Mouse (Mus musculus) hematopoietic stem cell, adult 5-6 weeks (primary cell): ENCODE data around the gene Fry. TPM values are rescaled to one million over a fixed set of nuclear protein-coding genes. Genes with fewer than 3 reads are reported as not detected.

ENCODE experiments used
- ATAC-seq, 2 experiments: fragments of 125-278 bp in 1 of 2; replicated peaks in 1 of 2; 2 replicates each; pipeline ENCODE4 v1.8.0; 2016 to 2017; ENCODE audit warnings: inconsistent platforms in 2 of 2, mild to moderate bottlenecking in 2 of 2, moderate number of reproducible peaks in 2 of 2, low read depth in 1 of 2, moderate TSS enrichment in 1 of 2; ENCODE audit not compliant: low FRiP score in 2 of 2, poor library complexity in 2 of 2, severe bottlenecking in 2 of 2, insufficient read depth in 1 of 2, low TSS enrichment in 1 of 2
- total RNA-seq: library from RNA; stranded (forward); fragments of 172-1452, 232-1000 nt; gene quantifications from 2 replicates; pipeline ENCODE4 v1.2.3, GENCODE M21; 2017

Fry gene
- total RNA-seq, 1 experiment from 2014 or later: 28.2 TPM

- ATAC-seq: peak; percentile 9 to 43; a peak in 2 of 4 replicates
Observed at GRCm38 (mm10) chr5:150156063-150156786, 37.8 kb downstream of the Fry start.

- ATAC-seq: peak; percentile 77 to 85
Observed at GRCm38 (mm10) chr5:150157682-150158081, 39.2 kb downstream of the Fry start.

- no peak for ATAC-seq
Observed at GRCm38 (mm10) chr5:150159151-150159550, 40.7 kb downstream of the Fry start.

- no peak; a peak in 1 of 4 replicates for ATAC-seq
Observed at GRCm38 (mm10) chr5:150161193-150161592, 42.7 kb downstream of the Fry start.

- no peak for ATAC-seq
Observed at GRCm38 (mm10) chr5:150161898-150162297, 43.5 kb downstream of the Fry start.

GRCm38 (mm10) chr5:150164671-150165070 lies 46.2 kb downstream of the Fry start:
- ATAC-seq: no peak

GRCm38 (mm10) chr5:150166811-150167210 lies 48.4 kb downstream of the Fry start:
- ATAC-seq: no peak

- no peak for ATAC-seq
Observed at GRCm38 (mm10) chr5:150167287-150167686, 48.8 kb downstream of the Fry start.

GRCm38 (mm10) chr5:150168712-150169111 lies 50.3 kb downstream of the Fry start:
- peak; percentile 87 to 94 for ATAC-seq

- no peak for ATAC-seq
Observed at GRCm38 (mm10) chr5:150171562-150171961, 53.1 kb downstream of the Fry start.

- ATAC-seq: no peak; a peak in 1 of 4 replicates
Observed at GRCm38 (mm10) chr5:150173869-150174268, 55.4 kb downstream of the Fry start.

GRCm38 (mm10) chr5:150174950-150175349 lies 56.5 kb downstream of the Fry start:
- no peak for ATAC-seq

GRCm38 (mm10) chr5:150176251-150177015 lies 58.0 kb downstream of the Fry start:
- ATAC-seq: peak; percentile 93 to 94

- ATAC-seq: no peak
Observed at GRCm38 (mm10) chr5:150177757-150178156, 59.3 kb downstream of the Fry start.

GRCm38 (mm10) chr5:150178194-150178801 lies 59.9 kb downstream of the Fry start:
- ATAC-seq: peak in 1 of 2 experiments; percentile 6; a peak in 1 of 4 replicates

GRCm38 (mm10) chr5:150180985-150181607 lies 62.7 kb downstream of the Fry start:
- no peak for ATAC-seq

GRCm38 (mm10) chr5:150184959-150185358 lies 66.5 kb downstream of the Fry start:
- ATAC-seq: no peak

- no peak for ATAC-seq
Observed at GRCm38 (mm10) chr5:150186121-150186520, 67.7 kb downstream of the Fry start.
